Mouse (Mus musculus): ENCODE measurements around the gene Zbtb3. TPM values are rescaled to one million over a fixed set of nuclear protein-coding genes. Genes with fewer than 3 reads are reported as not detected.
A peak's percentile ranks its signal among the peaks of the same experiment; 100 is the strongest.

Zbtb3 gene
- polyA plus RNA-seq, 1 experiment: 40.5 TPM

- TF ChIP-seq POLR2A (IDR thresholded peaks at IDR 0.05; ENCODE audit: control insufficient read depth, low read depth, low read length): 0 out of 2 replicates have a peak, but pooled peaks have one; percentile 41
- TF ChIP-seq CTCF (IDR thresholded peaks at IDR 0.05; ENCODE audit: control insufficient read depth, insufficient read depth, insufficient replicate concordance, low read depth, low read length): no peak
- peaks cover 2% of the 10 kb centered on the region; the same call in 1 of the 2 replicates for H3K36me3 ChIP-seq (ENCODE audit: control insufficient read depth, insufficient read depth, low read length)
- peaks cover 18% of the 10 kb centered on the region for H3K4me1 ChIP-seq (ENCODE audit: control insufficient read depth, insufficient read depth, low read length)
- no peak overlapping the region for H3K27ac ChIP-seq (ENCODE audit: control insufficient read depth, insufficient read depth, low read depth, low read length)
- H3K4me3 ChIP-seq (ENCODE audit: control insufficient read depth, low read depth, low read length): peak overlapping the region; percentile 79
- no peaks in the 10 kb centered on the region for H3K27me3 ChIP-seq (ENCODE audit: control insufficient read depth, insufficient read depth, low read length)
Observed at GRCm38 (mm10) chr19:8839908-8840791, 37.8 kb downstream of the Zbtb3 start.

- no peak overlapping the region for H3K27ac ChIP-seq (ENCODE audit: control insufficient read depth, insufficient read depth, low read depth, low read length)
- no peaks in the 10 kb centered on the region for H3K27me3 ChIP-seq (ENCODE audit: control insufficient read depth, insufficient read depth, low read length)
- H3K4me1 ChIP-seq (ENCODE audit: control insufficient read depth, insufficient read depth, low read length): peaks cover 18% of the 10 kb centered on the region
- TF ChIP-seq CTCF (IDR thresholded peaks at IDR 0.05; ENCODE audit: control insufficient read depth, insufficient read depth, insufficient replicate concordance, low read depth, low read length) (no peak), POLR2A (IDR thresholded peaks at IDR 0.05; ENCODE audit: control insufficient read depth, low read depth, low read length) (no peak)
- H3K36me3 ChIP-seq (ENCODE audit: control insufficient read depth, insufficient read depth, low read length): peaks cover 2% of the 10 kb centered on the region; the same call in 1 of the 2 replicates
- H3K4me3 ChIP-seq (ENCODE audit: control insufficient read depth, low read depth, low read length): peak overlapping the region; percentile 79
Observed at GRCm38 (mm10) chr19:8841012-8841411, 38.7 kb downstream of the Zbtb3 start.

GRCm38 (mm10) chr19:8842961-8843360 is 40.6 kb downstream of the Zbtb3 start:
- H3K27me3 ChIP-seq (ENCODE audit: control insufficient read depth, insufficient read depth, low read length): no peaks in the 10 kb centered on the region
- H3K36me3 ChIP-seq (ENCODE audit: control insufficient read depth, insufficient read depth, low read length): peaks cover 2% of the 10 kb centered on the region; the same call in 1 of the 2 replicates
- TF ChIP-seq POLR2A (IDR thresholded peaks at IDR 0.05; ENCODE audit: control insufficient read depth, low read depth, low read length) (no peak), CTCF (IDR thresholded peaks at IDR 0.05; ENCODE audit: control insufficient read depth, insufficient read depth, insufficient replicate concordance, low read depth, low read length) (no peak)
- peaks cover 15% of the 10 kb centered on the region for H3K4me1 ChIP-seq (ENCODE audit: control insufficient read depth, insufficient read depth, low read length)
- H3K27ac ChIP-seq (ENCODE audit: control insufficient read depth, insufficient read depth, low read depth, low read length): no peak overlapping the region
- H3K4me3 ChIP-seq (ENCODE audit: control insufficient read depth, low read depth, low read length): no peak overlapping the region

GRCm38 (mm10) chr19:8844371-8845129 is 42.2 kb downstream of the Zbtb3 start:
- peaks cover 4% of the 10 kb centered on the region for H3K4me1 ChIP-seq (ENCODE audit: control insufficient read depth, insufficient read depth, low read length)
- TF ChIP-seq CTCF (IDR thresholded peaks at IDR 0.05; ENCODE audit: control insufficient read depth, insufficient read depth, insufficient replicate concordance, low read depth, low read length): no peak
- TF ChIP-seq POLR2A (IDR thresholded peaks at IDR 0.05; ENCODE audit: control insufficient read depth, low read depth, low read length): no peak
- H3K4me3 ChIP-seq (ENCODE audit: control insufficient read depth, low read depth, low read length): no peak overlapping the region
- H3K27me3 ChIP-seq (ENCODE audit: control insufficient read depth, insufficient read depth, low read length): no peaks in the 10 kb centered on the region
- no peak overlapping the region for H3K27ac ChIP-seq (ENCODE audit: control insufficient read depth, insufficient read depth, low read depth, low read length)
- peaks cover 2% of the 10 kb centered on the region; the same call in 1 of the 2 replicates for H3K36me3 ChIP-seq (ENCODE audit: control insufficient read depth, insufficient read depth, low read length)

- no peak overlapping the region for H3K27ac ChIP-seq (ENCODE audit: control insufficient read depth, insufficient read depth, low read depth, low read length)
- H3K27me3 ChIP-seq (ENCODE audit: control insufficient read depth, insufficient read depth, low read length): no peaks in the 10 kb centered on the region
- no peak overlapping the region for H3K4me3 ChIP-seq (ENCODE audit: control insufficient read depth, low read depth, low read length)
- no peak for TF ChIP-seq POLR2A (IDR thresholded peaks at IDR 0.05; ENCODE audit: control insufficient read depth, low read depth, low read length)
- no peak for TF ChIP-seq CTCF (IDR thresholded peaks at IDR 0.05; ENCODE audit: control insufficient read depth, insufficient read depth, insufficient replicate concordance, low read depth, low read length)
- no peaks in the 10 kb centered on the region for H3K36me3 ChIP-seq (ENCODE audit: control insufficient read depth, insufficient read depth, low read length)
- peaks cover 11% of the 10 kb centered on the region for H3K4me1 ChIP-seq (ENCODE audit: control insufficient read depth, insufficient read depth, low read length)
Observed at GRCm38 (mm10) chr19:8848356-8848755, 46.0 kb downstream of the Zbtb3 start.

- Histone ChIP-seq H3K4me3 (ENCODE audit: control insufficient read depth, low read depth, low read length) (no peak within 1 kb of the TSS), H3K27me3 (ENCODE audit: control insufficient read depth, insufficient read depth, low read length) (no peaks in the 10 kb centered on the region), H3K36me3 (ENCODE audit: control insufficient read depth, insufficient read depth, low read length) (no peaks in the 10 kb centered on the region), H3K27ac (ENCODE audit: control insufficient read depth, insufficient read depth, low read depth, low read length) (no peak within 1 kb of the TSS), H3K4me1 (ENCODE audit: control insufficient read depth, insufficient read depth, low read length) (peaks cover 11% of the 10 kb centered on the region)
- no peak for TF ChIP-seq POLR2A (IDR thresholded peaks at IDR 0.05; ENCODE audit: control insufficient read depth, low read depth, low read length)
Observed at GRCm38 (mm10) chr19:8850402-8850901, 48.1 kb downstream of the Zbtb3 start, which contains the start of gene Lrrn4cl. Gene Lrrn4cl (plus strand): TSS chr19:8850768.

GRCm38 (mm10) chr19:8851639-8852038 is 49.3 kb downstream of the Zbtb3 start:
- H3K27ac ChIP-seq (ENCODE audit: control insufficient read depth, insufficient read depth, low read depth, low read length): no peak overlapping the region
- H3K27me3 ChIP-seq (ENCODE audit: control insufficient read depth, insufficient read depth, low read length): no peaks in the 10 kb centered on the region
- H3K36me3 ChIP-seq (ENCODE audit: control insufficient read depth, insufficient read depth, low read length): no peaks in the 10 kb centered on the region
- no peak overlapping the region for H3K4me3 ChIP-seq (ENCODE audit: control insufficient read depth, low read depth, low read length)
- TF ChIP-seq POLR2A (IDR thresholded peaks at IDR 0.05; ENCODE audit: control insufficient read depth, low read depth, low read length) (no peak), CTCF (IDR thresholded peaks at IDR 0.05; ENCODE audit: control insufficient read depth, insufficient read depth, insufficient replicate concordance, low read depth, low read length) (no peak)
- H3K4me1 ChIP-seq (ENCODE audit: control insufficient read depth, insufficient read depth, low read length): peaks cover 11% of the 10 kb centered on the region

Data from testis, adult 2 months (tissue).